9 mouse cellular contexts compared by ENCODE assay signal in genomic region chr8:106115897-106116296, GRCm38 (mm10). TPM values are rescaled to one million over a fixed set of nuclear protein-coding genes. Genes with fewer than 3 reads are reported as not detected.
DNase-seq lines count a peak whose midpoint lies in the region; ATAC-seq lines count a peak whose summit lies in the region.
"Had no signal": no experiment of that assay in that cellular context is flagged by ENCODE, and none has a peak within 500 bp of the region (broad histone marks: within the 10 kb centered on the region; RNA-seq: fewer than 3 reads in every experiment).

No protein-coding gene starts in this region.

- H3K4me3 ChIP-seq in hindbrain, embryonic 10.5 days = no peak overlapping the region
- H3K4me3 ChIP-seq in hindbrain, embryonic 12.5 days = no peak overlapping the region
- H3K4me3 ChIP-seq: hindbrain, embryonic 15.5 days had no signal

- 95% methylated on average over 3 of the region's 3 CpGs for WGBS in hindbrain, embryonic 10.5 days
- WGBS in hindbrain, embryonic 12.5 days = 95% methylated on average over 3 of the region's 3 CpGs

- H3K27me3 ChIP-seq in hindbrain, embryonic 10.5 days (ENCODE audit: insufficient read depth, poor library complexity, severe bottlenecking) = no peaks in the 10 kb centered on the region
- no peaks in the 10 kb centered on the region for H3K27me3 ChIP-seq in hindbrain, embryonic 12.5 days
- H3K27me3 ChIP-seq: hindbrain, embryonic 15.5 days had no signal

- peak; percentile 18 for DNase-seq in hindbrain, embryonic 10.5 days (ENCODE audit: low spot score)
- peak; percentile 61 for DNase-seq in CD4-positive helper T cell, adult 2 months (ENCODE audit: low read depth, low spot score)
- DNase-seq in brain, adult 2 months (ENCODE audit: low read depth, low spot score) = peak; percentile 15
- peak; percentile 58 for DNase-seq in lung, postnatal 14 days
- DNase-seq in adipocyte (ENCODE audit: low spot score) = no peak
- no peak for DNase-seq in gastrocnemius, postnatal 4 days (ENCODE audit: low spot score in 2 of 2)
- DNase-seq in ovary, postnatal 10 days (ENCODE audit: low spot score) = no peak

- no peak overlapping the region for H3K9ac ChIP-seq in hindbrain, embryonic 12.5 days
- H3K9ac ChIP-seq: hindbrain, embryonic 15.5 days had no signal

- H3K4me1 ChIP-seq in hindbrain, embryonic 10.5 days (replicated peaks) = no peaks in the 10 kb centered on the region
- H3K4me1 ChIP-seq in hindbrain, embryonic 12.5 days = no peaks in the 10 kb centered on the region
- H3K4me1 ChIP-seq: hindbrain, embryonic 15.5 days had no signal

- H3K4me2 ChIP-seq in hindbrain, embryonic 12.5 days (replicated peaks) = no peak overlapping the region
- H3K4me2 ChIP-seq: hindbrain, embryonic 15.5 days had no signal

- ATAC-seq in hindbrain, embryonic 12.5 days (ENCODE audit: low FRiP score) = no peak

- H3K27ac ChIP-seq in hindbrain, embryonic 10.5 days = no peak overlapping the region
- H3K27ac ChIP-seq in hindbrain, embryonic 12.5 days = no peak overlapping the region
- H3K27ac ChIP-seq: hindbrain, embryonic 15.5 days had no signal

- peaks cover 71% of the 10 kb centered on the region for H3K36me3 ChIP-seq in hindbrain, embryonic 10.5 days
- peaks cover 28% of the 10 kb centered on the region for H3K36me3 ChIP-seq in hindbrain, embryonic 12.5 days

- no peaks in the 10 kb centered on the region for H3K9me3 ChIP-seq in hindbrain, embryonic 10.5 days
- no peaks in the 10 kb centered on the region for H3K9me3 ChIP-seq in hindbrain, embryonic 12.5 days (replicated peaks)
- H3K9me3 ChIP-seq: hindbrain, embryonic 15.5 days had no signal

RNA-seq across cellular contexts. Expression of gene Esrp2, which starts 20.9 kb away (rescaled TPM):
- 2.5 and 3.3 TPM in 2 replicates for polyA plus RNA-seq in hindbrain, embryonic 10.5 days (2016; fragmentation: Nextera tagmentation; extraction: Ambion mirVana)
- polyA plus RNA-seq in hindbrain, embryonic 12.5 days (2016; fragmentation: Nextera tagmentation; extraction: Ambion mirVana) = 2.6 and 2.9 TPM in 2 replicates
- total RNA-seq in gastrocnemius, postnatal 4 days (2021) = under 1 TPM in 1 of 2 experiments, not detected in 1; 0.18 TPM

RNA-seq across cellular contexts. Expression of gene Pla2g15, which starts 34.3 kb away (rescaled TPM):
- 15.0 and 16.1 TPM in 2 replicates for polyA plus RNA-seq in hindbrain, embryonic 10.5 days (2016; fragmentation: Nextera tagmentation; extraction: Ambion mirVana)
- polyA plus RNA-seq in hindbrain, embryonic 12.5 days (2016; fragmentation: Nextera tagmentation; extraction: Ambion mirVana) = 18.2 and 20.1 TPM in 2 replicates
- 1 to 10 TPM; 8.6 to 8.9 TPM for total RNA-seq in gastrocnemius, postnatal 4 days (2021)

RNA-seq across cellular contexts. Expression of gene Slc7a6, which starts 52.8 kb away (rescaled TPM):
- 66.1 and 71.9 TPM in 2 replicates for polyA plus RNA-seq in hindbrain, embryonic 10.5 days (2016; fragmentation: Nextera tagmentation; extraction: Ambion mirVana)
- polyA plus RNA-seq in hindbrain, embryonic 12.5 days (2016; fragmentation: Nextera tagmentation; extraction: Ambion mirVana) = 55.8 and 60.8 TPM in 2 replicates
- 10 to 100 TPM; 10.5 to 11.5 TPM for total RNA-seq in gastrocnemius, postnatal 4 days (2021)

RNA-seq across cellular contexts. Expression of gene Nfatc3, which starts 57.3 kb away (rescaled TPM):
- polyA plus RNA-seq in hindbrain, embryonic 10.5 days (2016; fragmentation: Nextera tagmentation; extraction: Ambion mirVana) = 4.2 and 6.2 TPM in 2 replicates
- polyA plus RNA-seq in hindbrain, embryonic 12.5 days (2016; fragmentation: Nextera tagmentation; extraction: Ambion mirVana) = 5.7 and 6.7 TPM in 2 replicates
- 10 to 100 TPM; 37.1 to 40.6 TPM for total RNA-seq in gastrocnemius, postnatal 4 days (2021)

Comparison
In these comparisons a context has a peak if more than half of its experiments do, and no peak if none do; other contexts are left out.
1. DNase-seq: peak in hindbrain, embryonic 10.5 days (single experiment), CD4-positive helper T cell, adult 2 months (single experiment), brain, adult 2 months (single experiment) and lung, postnatal 14 days (single experiment); none in adipocyte (single experiment), gastrocnemius, postnatal 4 days (0 of 2) and ovary, postnatal 10 days (single experiment).